Mouse (Mus musculus): ENCODE measurements around the gene Ankrd44. TPM values are rescaled to one million over a fixed set of nuclear protein-coding genes. Genes with fewer than 3 reads are reported as not detected.
A peak's percentile ranks its signal among the peaks of the same experiment; 100 is the strongest.

The Ankrd44 gene
- polyA plus RNA-seq, 1 experiment = 17.8 TPM

GRCm38 (mm10) chr1:54830223-54830622 is 96.0 kb downstream of the Ankrd44 start:
- H3K27me3 ChIP-seq (replicated peaks; ENCODE audit: control insufficient read depth, insufficient read depth, low read length) = no peaks in the 10 kb centered on the region
- H3K4me1 ChIP-seq (ENCODE audit: control insufficient read depth, insufficient read depth, low read length) = peaks cover 32% of the 10 kb centered on the region
- no peak for TF ChIP-seq CTCF (conservative IDR thresholded peaks at IDR 0.05; ENCODE audit: insufficient read depth, insufficient read length, low read depth, low read length)
- no peak for TF ChIP-seq POLR2A (IDR thresholded peaks at IDR 0.05; ENCODE audit: low read depth, low read length)
- DNase-seq = peak; percentile 82
- H3K36me3 ChIP-seq (ENCODE audit: control insufficient read depth, insufficient read depth, low read length) = no peaks in the 10 kb centered on the region
- WGBS = 25% methylated on average over 6 of the region's 6 CpGs
- no peak overlapping the region for H3K4me3 ChIP-seq (ENCODE audit: insufficient read depth, low read depth, low read length)
- peak overlapping the region; percentile 53; the same call in 1 of the 2 replicates for H3K27ac ChIP-seq (ENCODE audit: insufficient read depth, low read depth, low read length)

DNA sequence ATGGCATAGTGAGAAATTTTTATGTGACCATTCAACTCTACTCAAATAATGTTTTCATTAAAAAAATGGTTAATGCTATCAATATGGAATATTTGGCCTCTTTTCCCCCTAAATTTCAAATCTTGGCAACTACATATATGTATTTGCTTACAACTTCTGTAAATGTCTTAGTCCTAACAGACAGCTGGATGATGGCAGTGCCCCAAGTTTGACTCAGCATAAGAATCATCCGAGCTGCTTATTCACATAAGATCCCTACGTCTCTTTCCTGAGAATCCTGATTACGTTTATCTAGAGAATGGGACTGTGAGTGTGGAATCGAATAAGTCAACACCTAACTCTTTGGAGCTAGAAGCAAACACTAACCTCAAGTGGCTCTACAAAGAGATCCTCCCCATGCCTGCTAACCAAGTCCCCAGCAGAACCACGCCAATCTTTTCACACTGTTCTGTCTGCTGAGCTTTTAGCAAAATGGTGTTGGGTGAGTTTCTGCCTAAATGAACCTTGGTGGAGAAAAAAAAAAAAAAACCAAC is 96.4 kb downstream of the Ankrd44 start:
- no peak overlapping the region for H3K4me3 ChIP-seq (ENCODE audit: insufficient read depth, low read depth, low read length)
- TF ChIP-seq POLR2A (IDR thresholded peaks at IDR 0.05; ENCODE audit: low read depth, low read length) = no peak
- no peak for TF ChIP-seq CTCF (conservative IDR thresholded peaks at IDR 0.05; ENCODE audit: insufficient read depth, insufficient read length, low read depth, low read length)
- no peak for DNase-seq
- H3K36me3 ChIP-seq (ENCODE audit: control insufficient read depth, insufficient read depth, low read length) = no peaks in the 10 kb centered on the region
- H3K27ac ChIP-seq (ENCODE audit: insufficient read depth, low read depth, low read length) = peak overlapping the region; percentile 53; the same call in 1 of the 2 replicates
- H3K4me1 ChIP-seq (ENCODE audit: control insufficient read depth, insufficient read depth, low read length) = peaks cover 32% of the 10 kb centered on the region
- H3K27me3 ChIP-seq (replicated peaks; ENCODE audit: control insufficient read depth, insufficient read depth, low read length) = no peaks in the 10 kb centered on the region
- 85% methylated on average over 5 of the region's 5 CpGs for WGBS

- WGBS = 88% methylated on average over 8 of the region's 8 CpGs
- DNase-seq = no peak
Measured at GRCm38 (mm10) chr1:54827827-54828226, 98.4 kb downstream of the Ankrd44 start.

GRCm38 (mm10) chr1:54827351-54827750 is 98.8 kb downstream of the Ankrd44 start:
- Histone ChIP-seq H3K4me3 (ENCODE audit: insufficient read depth, low read depth, low read length) (no peak overlapping the region), H3K27ac (ENCODE audit: insufficient read depth, low read depth, low read length) (peak overlapping the region; percentile 84), H3K4me1 (ENCODE audit: control insufficient read depth, insufficient read depth, low read length) (peaks cover 37% of the 10 kb centered on the region), H3K36me3 (ENCODE audit: control insufficient read depth, insufficient read depth, low read length) (no peaks in the 10 kb centered on the region), H3K27me3 (replicated peaks; ENCODE audit: control insufficient read depth, insufficient read depth, low read length) (no peaks in the 10 kb centered on the region)
- peak; percentile 61 for DNase-seq
- no peak for TF ChIP-seq POLR2A (IDR thresholded peaks at IDR 0.05; ENCODE audit: low read depth, low read length)
- no peak for TF ChIP-seq CTCF (conservative IDR thresholded peaks at IDR 0.05; ENCODE audit: insufficient read depth, insufficient read length, low read depth, low read length)
- WGBS = 34% methylated on average over 3 of the region's 3 CpGs

More at GRCm38 (mm10) chr1:54827827-54828226, 98.4 kb downstream of the Ankrd44 start:
- Histone ChIP-seq H3K4me1 (ENCODE audit: control insufficient read depth, insufficient read depth, low read length) (peaks cover 37% of the 10 kb centered on the region), H3K27ac (ENCODE audit: insufficient read depth, low read depth, low read length) (no peak overlapping the region), H3K36me3 (ENCODE audit: control insufficient read depth, insufficient read depth, low read length) (no peaks in the 10 kb centered on the region), H3K27me3 (replicated peaks; ENCODE audit: control insufficient read depth, insufficient read depth, low read length) (no peaks in the 10 kb centered on the region), H3K4me3 (ENCODE audit: insufficient read depth, low read depth, low read length) (no peak overlapping the region)
- TF ChIP-seq CTCF (conservative IDR thresholded peaks at IDR 0.05; ENCODE audit: insufficient read depth, insufficient read length, low read depth, low read length) (no peak), POLR2A (IDR thresholded peaks at IDR 0.05; ENCODE audit: low read depth, low read length) (no peak)

GRCm38 (mm10) chr1:54826426-54826986 is 99.7 kb downstream of the Ankrd44 start:
- no peaks in the 10 kb centered on the region for H3K36me3 ChIP-seq (ENCODE audit: control insufficient read depth, insufficient read depth, low read length)
- no peak overlapping the region for H3K4me3 ChIP-seq (ENCODE audit: insufficient read depth, low read depth, low read length)
- peak overlapping the region; percentile 84 for H3K27ac ChIP-seq (ENCODE audit: insufficient read depth, low read depth, low read length)
- H3K4me1 ChIP-seq (ENCODE audit: control insufficient read depth, insufficient read depth, low read length) = peaks cover 37% of the 10 kb centered on the region
- peak; percentile 99 for DNase-seq
- WGBS = 8% methylated on average over 4 of the region's 4 CpGs
- TF ChIP-seq POLR2A (IDR thresholded peaks at IDR 0.05; ENCODE audit: low read depth, low read length) (no peak), CTCF (conservative IDR thresholded peaks at IDR 0.05; ENCODE audit: insufficient read depth, insufficient read length, low read depth, low read length) (no peak)
- no peaks in the 10 kb centered on the region for H3K27me3 ChIP-seq (replicated peaks; ENCODE audit: control insufficient read depth, insufficient read depth, low read length)

GRCm38 (mm10) chr1:54825718-54826425 is 100.3 kb downstream of the Ankrd44 start:
- Histone ChIP-seq H3K27me3 (replicated peaks; ENCODE audit: control insufficient read depth, insufficient read depth, low read length) (no peaks in the 10 kb centered on the region), H3K4me3 (ENCODE audit: insufficient read depth, low read depth, low read length) (no peak overlapping the region), H3K27ac (ENCODE audit: insufficient read depth, low read depth, low read length) (peak overlapping the region; percentile 81), H3K36me3 (ENCODE audit: control insufficient read depth, insufficient read depth, low read length) (no peaks in the 10 kb centered on the region), H3K4me1 (ENCODE audit: control insufficient read depth, insufficient read depth, low read length) (peaks cover 37% of the 10 kb centered on the region)
- 63% methylated on average over 6 of the region's 6 CpGs for WGBS
- DNase-seq = no peak
- TF ChIP-seq POLR2A (IDR thresholded peaks at IDR 0.05; ENCODE audit: low read depth, low read length) (no peak), CTCF (conservative IDR thresholded peaks at IDR 0.05; ENCODE audit: insufficient read depth, insufficient read length, low read depth, low read length) (no peak)
